Comparison of ENCODE assay signal across 22 mouse cellular contexts in the genomic region with DNA sequence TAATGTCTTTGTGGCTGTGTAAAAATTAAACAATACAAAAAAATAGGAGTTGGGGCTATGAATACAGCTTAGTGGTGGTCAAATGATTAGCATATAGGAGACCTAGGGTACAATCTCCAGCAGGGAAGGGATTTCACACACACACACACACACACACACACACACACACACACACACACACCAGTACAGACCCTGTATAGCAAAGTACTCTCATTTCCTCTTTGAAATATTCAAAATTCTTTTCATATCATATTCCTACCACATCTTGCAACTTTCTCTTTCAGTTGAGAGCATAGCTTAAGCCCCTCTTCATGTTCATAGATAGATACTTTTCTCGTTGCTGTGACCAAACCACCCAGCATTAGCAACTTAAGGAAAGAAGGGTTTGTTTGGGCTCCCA.
DNase-seq lines count a peak whose midpoint lies in the region; ATAC-seq and TF ChIP-seq lines count a peak whose summit lies in the region.
"Had no signal": no experiment of that assay in that cellular context is flagged by ENCODE, and none has a peak within 500 bp of the region (broad histone marks: within the 10 kb centered on the region; RNA-seq: fewer than 3 reads in every experiment).

No protein-coding gene starts in this region.

- no peak for TF ChIP-seq EP300 in liver, postnatal 0 days (IDR thresholded peaks at IDR 0.05; ENCODE audit: low read depth)

- H3K4me1 ChIP-seq in liver, embryonic 12.5 days = peaks cover 6% of the 10 kb centered on the region; the same call in 1 of the 2 replicates
- peaks cover 8% of the 10 kb centered on the region; the same call in 1 of the 2 replicates for H3K4me1 ChIP-seq in liver, postnatal 0 days (ENCODE audit: insufficient read depth)
- H3K4me1 ChIP-seq in spleen, adult 2 months (ENCODE audit: control insufficient read depth, insufficient read depth, insufficient read length) = peaks cover 19% of the 10 kb centered on the region
- H3K4me1 ChIP-seq: embryonic facial prominence, embryonic 15.5 days; hindbrain, embryonic 15.5 days had no signal

- no peak for DNase-seq in liver, postnatal 0 days
- no peak for DNase-seq in spleen, adult 2 months (ENCODE audit: low read depth in 1 of 2, low spot score in 2 of 2)
- DNase-seq in spleen, postnatal 4 days (ENCODE audit: low spot score in 2 of 2) = no peak
- DNase-seq in urinary bladder, postnatal 10 days (ENCODE audit: low spot score) = no peak
- DNase-seq in cerebellum, adult 11 months = no peak
- DNase-seq in testis, postnatal 14 days (ENCODE audit: low spot score) = no peak
- DNase-seq: adrenal gland, postnatal 14 days; cerebellum, adult 2 months; embryo, embryonic 11 days; gastrocnemius, adult 2 months; gastrocnemius, postnatal 25 days; heart, adult 11 months; heart, postnatal 36 days had no signal

- no peak for TF ChIP-seq POLR2A in spleen, adult 2 months (IDR thresholded peaks at IDR 0.05; ENCODE audit: low read depth, low read length)

- peak overlapping the region; percentile 33 for H3K27ac ChIP-seq in liver, embryonic 12.5 days
- no peak overlapping the region for H3K27ac ChIP-seq in liver, postnatal 0 days (ENCODE audit: low read depth)
- H3K27ac ChIP-seq in spleen, adult 2 months (ENCODE audit: insufficient read depth, low read length) = peak overlapping the region; percentile 79
- H3K27ac ChIP-seq: embryonic facial prominence, embryonic 15.5 days; forebrain, embryonic 10.5 days; gastrocnemius, adult 2 months; heart, embryonic 13.5 days; hindbrain, embryonic 15.5 days had no signal

- H3K9me3 ChIP-seq in liver, embryonic 12.5 days (replicated peaks) = no peaks in the 10 kb centered on the region
- no peaks in the 10 kb centered on the region for H3K9me3 ChIP-seq in liver, postnatal 0 days (ENCODE audit: low read length)
- H3K9me3 ChIP-seq: embryonic facial prominence, embryonic 15.5 days; forebrain, embryonic 10.5 days; G1E; heart, embryonic 13.5 days; hindbrain, embryonic 15.5 days had no signal

- H3K27me3 ChIP-seq in liver, embryonic 12.5 days (replicated peaks) = no peaks in the 10 kb centered on the region
- H3K27me3 ChIP-seq in liver, postnatal 0 days (ENCODE audit: insufficient read depth, low read length) = no peaks in the 10 kb centered on the region
- H3K27me3 ChIP-seq in spleen, adult 2 months (ENCODE audit: control insufficient read depth, insufficient read depth, low read length) = no peaks in the 10 kb centered on the region
- H3K27me3 ChIP-seq: embryonic facial prominence, embryonic 15.5 days; hindbrain, embryonic 15.5 days had no signal

- 63% methylated on average over 1 of the region's 1 CpGs for WGBS in liver, embryonic 12.5 days (ENCODE audit: insufficient replicate concordance)
- WGBS in liver, postnatal 0 days (ENCODE audit: insufficient replicate concordance) = 62% methylated on average over 1 of the region's 1 CpGs
- WGBS in spleen, adult 2 months = 15% methylated on average over 1 of the region's 1 CpGs

- ATAC-seq in liver, embryonic 12.5 days = no peak
- ATAC-seq in liver, postnatal 0 days = no peak
- ATAC-seq in granulocyte monocyte progenitor cell, adult 5-6 weeks (replicated peaks; ENCODE audit: poor library complexity, severe bottlenecking) = peak; percentile 57
- ATAC-seq: forebrain, embryonic 14.5 days had no signal

- H3K4me3 ChIP-seq in liver, embryonic 12.5 days = no peak overlapping the region
- H3K4me3 ChIP-seq in liver, postnatal 0 days (ENCODE audit: low read depth, low read length) = no peak overlapping the region
- H3K4me3 ChIP-seq in spleen, adult 2 months (ENCODE audit: extremely low read depth, insufficient read depth, insufficient read length) = no peak overlapping the region
- H3K4me3 ChIP-seq: embryonic facial prominence, embryonic 15.5 days; erythroblast, embryonic 14.5 days; forebrain, embryonic 10.5 days; gastrocnemius, adult 2 months; heart, embryonic 13.5 days; hindbrain, embryonic 15.5 days had no signal

- no peak overlapping the region for H3K9ac ChIP-seq in liver, embryonic 12.5 days
- H3K9ac ChIP-seq in liver, postnatal 0 days (replicated peaks) = no peak overlapping the region
- H3K9ac ChIP-seq: embryonic facial prominence, embryonic 15.5 days; heart, embryonic 13.5 days; hindbrain, embryonic 15.5 days had no signal

- no peaks in the 10 kb centered on the region for H3K36me3 ChIP-seq in liver, embryonic 12.5 days
- H3K36me3 ChIP-seq in liver, postnatal 0 days (replicated peaks; ENCODE audit: insufficient read depth, low read length) = no peaks in the 10 kb centered on the region
- H3K36me3 ChIP-seq in spleen, adult 2 months (ENCODE audit: control insufficient read depth, insufficient read depth, low read length) = no peaks in the 10 kb centered on the region; the same call in none of the 2 replicates
- H3K36me3 ChIP-seq: embryonic facial prominence, embryonic 15.5 days; forebrain, embryonic 10.5 days; G1E; heart, embryonic 13.5 days; hindbrain, embryonic 15.5 days had no signal

- TF ChIP-seq CTCF in liver, postnatal 0 days (IDR thresholded peaks at IDR 0.05; ENCODE audit: low read depth) = no peak
- no peak for TF ChIP-seq CTCF in spleen, adult 2 months (IDR thresholded peaks at IDR 0.05; ENCODE audit: extremely low read depth, insufficient read depth, insufficient read length, insufficient replicate concordance)

- H3K4me2 ChIP-seq in liver, embryonic 12.5 days = no peak overlapping the region
- H3K4me2 ChIP-seq in liver, postnatal 0 days (ENCODE audit: low read depth, low read length) = no peak overlapping the region
- H3K4me2 ChIP-seq: embryonic facial prominence, embryonic 15.5 days; heart, embryonic 13.5 days; hindbrain, embryonic 15.5 days had no signal
